ENCODE assay signal across 25 mouse cellular contexts in genomic region chr6:38901636-38902035, GRCm38 (mm10). TPM values are rescaled to one million over a fixed set of nuclear protein-coding genes. Genes with fewer than 3 reads are reported as not detected.
DNase-seq lines count a peak whose midpoint lies in the region; ATAC-seq and TF ChIP-seq lines count a peak whose summit lies in the region.
"Had no signal": no experiment of that assay in that cellular context is flagged by ENCODE, and none has a peak within 500 bp of the region (broad histone marks: within the 10 kb centered on the region; RNA-seq: fewer than 3 reads in every experiment).

No protein-coding gene starts in this region.

- ATAC-seq in heart, embryonic 11.5 days (replicated peaks; ENCODE audit: insufficient number of reproducible peaks, low FRiP score, low TSS enrichment), result no peak
- peak; percentile 18 for ATAC-seq in CD4-positive, CD25-positive, alpha-beta regulatory T cell, adult 4 months
- no peak for ATAC-seq in liver, embryonic 12.5 days
- ATAC-seq: forebrain, postnatal 0 days; hindbrain, embryonic 16.5 days; Patski had no signal

- 50% methylated on average over 3 of the region's 3 CpGs for WGBS in heart, embryonic 11.5 days (ENCODE audit: insufficient replicate concordance)
- 48% methylated on average over 3 of the region's 3 CpGs for WGBS in heart, adult 2 months
- WGBS in liver, embryonic 12.5 days (ENCODE audit: insufficient replicate concordance), result 10% methylated on average over 3 of the region's 3 CpGs
- 64% methylated on average over 3 of the region's 3 CpGs for WGBS in macrophage (ENCODE audit: missing documents)

- H3K27ac ChIP-seq in heart, embryonic 11.5 days (ENCODE audit: low read depth, low read length), result peak overlapping the region; percentile 70
- no peak overlapping the region for H3K27ac ChIP-seq in heart, adult 2 months
- peak overlapping the region; percentile 97 for H3K27ac ChIP-seq in liver, embryonic 12.5 days
- H3K27ac ChIP-seq in macrophage, result peak overlapping the region; percentile 80; the same call in 1 of the 2 replicates
- H3K27ac ChIP-seq: embryonic facial prominence, embryonic 10.5 days; neural tube, embryonic 13.5 days had no signal

- H3K27me3 ChIP-seq in heart, embryonic 11.5 days (ENCODE audit: control insufficient read depth, insufficient read depth, low read length), result no peaks in the 10 kb centered on the region
- H3K27me3 ChIP-seq in heart, adult 2 months (ENCODE audit: control insufficient read depth, insufficient read depth, low read length), result no peaks in the 10 kb centered on the region
- H3K27me3 ChIP-seq in liver, embryonic 12.5 days (replicated peaks), result no peaks in the 10 kb centered on the region
- H3K27me3 ChIP-seq: neural tube, embryonic 13.5 days; Patski had no signal

- H3K4me1 ChIP-seq in heart, embryonic 11.5 days (ENCODE audit: control insufficient read depth, insufficient read depth, low read length), result peaks cover 9% of the 10 kb centered on the region
- no peaks in the 10 kb centered on the region for H3K4me1 ChIP-seq in heart, adult 2 months (ENCODE audit: control insufficient read depth, insufficient read depth, low read length)
- peaks cover 75% of the 10 kb centered on the region for H3K4me1 ChIP-seq in liver, embryonic 12.5 days

- H3K9ac ChIP-seq in heart, embryonic 11.5 days (ENCODE audit: low read depth, low read length), result no peak overlapping the region
- H3K9ac ChIP-seq in heart, adult 2 months (ENCODE audit: low read depth, low read length), result no peak overlapping the region
- peak overlapping the region; percentile 68 for H3K9ac ChIP-seq in liver, embryonic 12.5 days
- H3K9ac ChIP-seq: forebrain, postnatal 0 days; neural tube, embryonic 13.5 days had no signal

- H3K79me2 ChIP-seq in heart, adult 2 months (replicated peaks; ENCODE audit: control insufficient read depth, insufficient read depth, low read length), result no peaks in the 10 kb centered on the region
- no peaks in the 10 kb centered on the region for H3K79me2 ChIP-seq in macrophage (ENCODE audit: inconsistent target)

- no peak for TF ChIP-seq EP300 in heart, adult 2 months (IDR thresholded peaks at IDR 0.05; ENCODE audit: insufficient read depth, low read depth, low read length)

- intact Hi-C loops in heart, adult 2 months (cut with DNase I), result no loop called here

- no peak for TF ChIP-seq CTCF in heart, adult 2 months (IDR thresholded peaks at IDR 0.05)

- no peak for DNase-seq in heart, adult 2 months
- DNase-seq in embryo, embryonic 11 days, result no peak
- no peak for DNase-seq in embryo, embryonic 10.5 days (ENCODE audit: low spot score)
- DNase-seq in lung, postnatal 25 days (ENCODE audit: low spot score), result no peak
- DNase-seq: cerebellum, adult 18-20 months; cerebellum, postnatal 25 days; forebrain, postnatal 0 days; gastrocnemius, postnatal 36 days; kidney, adult 11 months; kidney, postnatal 14 days; lung, postnatal 10 days; midbrain, embryonic 14.5 days; retina, postnatal 1 day; right cerebral cortex, postnatal 25 days; thymus, adult 18-20 months; thymus, postnatal 36 days had no signal

- H3K4me3 ChIP-seq in heart, embryonic 11.5 days (ENCODE audit: low read depth, low read length), result no peak overlapping the region
- no peak overlapping the region for H3K4me3 ChIP-seq in heart, adult 2 months
- H3K4me3 ChIP-seq in liver, embryonic 12.5 days, result no peak overlapping the region
- no peak overlapping the region for H3K4me3 ChIP-seq in macrophage (ENCODE audit: inconsistent target)
- H3K4me3 ChIP-seq: embryonic facial prominence, embryonic 10.5 days; neural tube, embryonic 13.5 days had no signal

- TF ChIP-seq POLR2A in heart, adult 2 months (IDR thresholded peaks at IDR 0.05; ENCODE audit: insufficient read depth, low read depth, low read length), result no peak

- no peaks in the 10 kb centered on the region for H3K36me3 ChIP-seq in heart, embryonic 11.5 days (ENCODE audit: control insufficient read depth, insufficient read depth, low read length)
- H3K36me3 ChIP-seq in heart, adult 2 months (ENCODE audit: control insufficient read depth, insufficient read depth, low read length), result no peaks in the 10 kb centered on the region
- no peaks in the 10 kb centered on the region for H3K36me3 ChIP-seq in liver, embryonic 12.5 days
- no peaks in the 10 kb centered on the region for H3K36me3 ChIP-seq in macrophage (ENCODE audit: inconsistent target)
- H3K36me3 ChIP-seq: embryonic facial prominence, embryonic 10.5 days; neural tube, embryonic 13.5 days had no signal

- H3K4me2 ChIP-seq in heart, embryonic 11.5 days, result no peak overlapping the region
- peak overlapping the region; percentile 70 for H3K4me2 ChIP-seq in liver, embryonic 12.5 days
- H3K4me2 ChIP-seq: neural tube, embryonic 13.5 days had no signal

- no peaks in the 10 kb centered on the region for H3K9me3 ChIP-seq in heart, embryonic 11.5 days (replicated peaks; ENCODE audit: control insufficient read depth, low read length)
- no peaks in the 10 kb centered on the region for H3K9me3 ChIP-seq in liver, embryonic 12.5 days (replicated peaks)
- H3K9me3 ChIP-seq: embryonic facial prominence, embryonic 10.5 days; neural tube, embryonic 13.5 days had no signal

RNA-seq across cellular contexts. Expression of gene Hipk2, which starts 25.7 kb away (rescaled TPM):
- polyA plus RNA-seq in heart, embryonic 11.5 days (2014; fragmentation: Nextera tagmentation; extraction: Ambion mirVana), result 15.1 and 18.9 TPM in 2 replicates
- 10 to 100 TPM; 91.0 to 98.5 TPM for total RNA-seq in heart, adult 2 months (2021)
- polyA plus RNA-seq in heart, adult 2 months (2012; rRNA removed), result 35.9 and 51.3 TPM in 2 replicates
- 10 to 100 TPM; 16.1 to 16.5 TPM for polyA plus RNA-seq in CD4-positive, CD25-positive, alpha-beta regulatory T cell, adult 4 months (2017; shearing (Covaris generic))
- polyA plus RNA-seq in liver, embryonic 12.5 days (2016; fragmentation: Nextera tagmentation; extraction: Ambion mirVana), result 26.8 and 28.9 TPM in 2 replicates
- 100 to 1,000 TPM in 21 of 26 experiments, 10 to 100 TPM in 5; 32.1 to 275 (median 156) TPM for total RNA-seq in macrophage (2018; cell fraction: chromatin; rRNA removed)
- 10 to 100 TPM; 30.3 to 91.8 (median 55.4) TPM for total RNA-seq in macrophage (2018; cell fraction: cytosol; rRNA removed)
- 100 to 1,000 TPM in 10 of 26 experiments, 10 to 100 TPM in 16; 27.9 to 224 (median 89.0) TPM for total RNA-seq in macrophage (2018; cell fraction: nucleus; rRNA removed)
- 20.7 to 41.4 TPM (median 22.0 TPM) in 3 replicates for polyA plus RNA-seq in macrophage (2018)

RNA-seq across cellular contexts. Expression of gene Tbxas1, which starts 26.4 kb away (rescaled TPM):
- 1.7 and 2.4 TPM in 2 replicates for polyA plus RNA-seq in heart, embryonic 11.5 days (2014; fragmentation: Nextera tagmentation; extraction: Ambion mirVana)
- total RNA-seq in heart, adult 2 months (2021), result 1 to 10 TPM; 2.1 to 2.7 TPM
- 1.9 and 2.7 TPM in 2 replicates for polyA plus RNA-seq in heart, adult 2 months (2012; rRNA removed)
- under 1 TPM in 1 of 2 experiments, not detected in 1; 0.91 TPM for polyA plus RNA-seq in CD4-positive, CD25-positive, alpha-beta regulatory T cell, adult 4 months (2017; shearing (Covaris generic))
- 11.3 and 12.9 TPM in 2 replicates for polyA plus RNA-seq in liver, embryonic 12.5 days (2016; fragmentation: Nextera tagmentation; extraction: Ambion mirVana)
- 100 to 1,000 TPM in 23 of 26 experiments, 10 to 100 TPM in 3; 30.0 to 470 (median 360) TPM for total RNA-seq in macrophage (2018; cell fraction: chromatin; rRNA removed)
- total RNA-seq in macrophage (2018; cell fraction: cytosol; rRNA removed), result 100 to 1,000 TPM in 8 of 26 experiments, 10 to 100 TPM in 18; 51.7 to 138 (median 88.8) TPM
- total RNA-seq in macrophage (2018; cell fraction: nucleus; rRNA removed), result 100 to 1,000 TPM in 21 of 26 experiments, 10 to 100 TPM in 5; 43.6 to 394 (median 207) TPM
- 131 to 194 TPM (median 144 TPM) in 3 replicates for polyA plus RNA-seq in macrophage (2018)
- total RNA-seq: ES-E14 had no signal
